Mouse (Mus musculus) lung, adult 10 weeks (tissue): ENCODE results near the gene Nsmce4a. TPM values are rescaled to one million over a fixed set of nuclear protein-coding genes. Genes with fewer than 3 reads are reported as not detected.

ENCODE experiments used
- polyA plus RNA-seq: library from polyadenylated mRNA; stranded (reverse); fragments of 350-450 nt; fragmentation: Illumina TruSeq; extraction: RNeasy Lipid Tissue Mini Kit (QIAGEN cat#74804); gene quantifications from one replicate; pipeline ENCODE4 v1.2.3, GENCODE M21; 2014; ENCODE audit warnings: low read depth, low replicate concordance; ENCODE audit not compliant: insufficient read depth

Gene Nsmce4a
- 72.3 TPM for polyA plus RNA-seq

DNA sequence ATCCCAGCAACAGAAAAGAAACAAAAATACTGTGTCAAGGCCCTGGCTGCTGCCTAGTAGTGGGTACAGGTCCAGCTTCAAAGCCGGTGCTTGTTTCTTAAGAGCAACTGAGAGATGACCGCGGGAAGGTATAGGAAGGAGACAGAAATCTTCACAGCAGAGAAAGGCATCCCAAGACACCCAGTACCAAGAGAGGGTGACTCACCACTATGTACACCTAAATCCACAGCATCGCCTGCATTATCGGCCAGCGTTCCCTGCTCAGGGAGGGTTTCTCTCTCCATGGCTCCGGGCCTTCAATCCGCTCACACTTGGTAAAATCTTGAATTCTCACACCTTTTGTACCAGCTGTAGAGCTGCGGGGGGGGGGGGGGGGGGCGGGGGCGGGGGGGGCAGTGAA, at the start of gene Nsmce4a:
Gene Nsmce4a (minus strand): TSS at position 298 of the 400 bp plus-strand sequence.

DNA sequence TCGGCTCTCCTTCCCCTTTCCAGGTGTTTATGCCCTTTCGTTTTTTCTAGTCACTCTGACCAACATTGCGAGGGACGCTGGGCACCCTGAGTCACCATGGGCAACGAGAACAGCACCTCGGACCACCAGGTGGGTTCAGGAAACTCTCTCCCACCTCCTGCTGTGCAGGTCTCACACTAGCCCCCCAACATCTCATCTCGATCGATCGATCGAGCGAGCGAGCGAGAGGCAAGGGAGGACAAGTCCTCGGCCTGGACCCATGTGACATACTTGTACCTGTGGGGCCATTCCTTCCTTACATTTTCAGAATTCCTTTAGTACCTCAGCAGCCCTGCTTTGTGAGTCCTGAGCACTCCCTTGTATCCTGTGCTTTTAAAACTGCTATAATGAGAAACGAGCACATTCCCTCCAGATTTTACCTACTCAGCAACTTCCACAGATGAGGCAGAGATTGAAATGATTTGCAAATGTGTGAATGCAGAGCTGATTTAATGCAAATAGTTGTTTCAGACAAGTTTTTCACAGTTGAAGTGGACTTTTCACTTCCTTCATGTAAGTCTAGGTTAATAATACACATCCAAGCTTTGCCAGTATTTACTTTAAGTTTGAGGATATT, 4.6 kb upstream of the Nsmce4a start, which contains the start of gene Tacc2:
Gene Tacc2 (plus strand): TSS at position 51 of the 616 bp plus-strand sequence.

GRCm38 (mm10) chr7:130520049-130520425, 52.9 kb downstream of the Nsmce4a start, which contains the start of gene Ate1:
Ate1 (minus strand) TSS chr7:130520369.

Other genes starting within 250 kb of the Nsmce4a start
- 12.3 TPM for gene Ate1, start 52.7 kb downstream of the Nsmce4a start, polyA plus RNA-seq
- 24.1 TPM for gene Tacc2, start 4.3 kb upstream of the Nsmce4a start, polyA plus RNA-seq
- gene Btbd16, start 201.0 kb upstream of the Nsmce4a start, polyA plus RNA-seq = not detected